Mouse (Mus musculus) urinary bladder, adult 18-20 months (tissue): ENCODE data around the gene Gm42906.

ENCODE experiments used
- DNase-seq, 2 experiments: peaks; one replicate each; pipeline ENCODE4 v3.0.0; 2022; ENCODE audit warnings: low spot score in 2 of 2, mixed read lengths in 2 of 2

The Gm42906 gene

GRCm38 (mm10) chr5:151233400-151234031, 194.4 kb downstream of the Gm42906 start, which contains the start of gene Stard13:
Gene Stard13, minus strand, starts transcription at chr5:151233836.
- DNase-seq, result peak; percentile 14 to 28

- DNase-seq, result no peak
Measured at GRCm38 (mm10) chr5:151232576-151233299, 195.2 kb downstream of the Gm42906 start.

GRCm38 (mm10) chr5:151231861-151232260, 196.1 kb downstream of the Gm42906 start:
- no peak for DNase-seq

- no peak for DNase-seq
Measured at GRCm38 (mm10) chr5:151231411-151231810, 196.6 kb downstream of the Gm42906 start.

- no peak for DNase-seq
Measured at GRCm38 (mm10) chr5:151230427-151230826, 197.5 kb downstream of the Gm42906 start.

- DNase-seq, result no peak
Measured at GRCm38 (mm10) chr5:151228367-151229005, 199.5 kb downstream of the Gm42906 start.

- DNase-seq, result no peak
Measured at GRCm38 (mm10) chr5:151223696-151224366, 204.1 kb downstream of the Gm42906 start.

GRCm38 (mm10) chr5:151222791-151223190, 205.2 kb downstream of the Gm42906 start:
- no peak for DNase-seq

- DNase-seq, result no peak
Measured at GRCm38 (mm10) chr5:151218689-151219115, 209.3 kb downstream of the Gm42906 start.

- no peak for DNase-seq
Measured at GRCm38 (mm10) chr5:151213097-151213496, 214.9 kb downstream of the Gm42906 start.

- DNase-seq, result no peak
Measured at GRCm38 (mm10) chr5:151210869-151211268, 217.1 kb downstream of the Gm42906 start.

GRCm38 (mm10) chr5:151210060-151210459, 217.9 kb downstream of the Gm42906 start:
- DNase-seq, result no peak

GRCm38 (mm10) chr5:151205017-151205416, 222.9 kb downstream of the Gm42906 start:
- no peak for DNase-seq

GRCm38 (mm10) chr5:151202925-151203324, 225.0 kb downstream of the Gm42906 start:
- no peak for DNase-seq

GRCm38 (mm10) chr5:151201220-151201619, 226.7 kb downstream of the Gm42906 start:
- no peak for DNase-seq

- DNase-seq, result no peak
Measured at GRCm38 (mm10) chr5:151199235-151199634, 228.7 kb downstream of the Gm42906 start.

- DNase-seq, result peak in 1 of 2 experiments; percentile 42
Measured at GRCm38 (mm10) chr5:151196603-151197272, 231.2 kb downstream of the Gm42906 start.

- no peak for DNase-seq
Measured at GRCm38 (mm10) chr5:151193885-151194520, 234.0 kb downstream of the Gm42906 start.

GRCm38 (mm10) chr5:151192266-151192665, 235.7 kb downstream of the Gm42906 start:
- DNase-seq, result no peak

- DNase-seq, result no peak
Measured at GRCm38 (mm10) chr5:151190764-151191163, 237.2 kb downstream of the Gm42906 start.

- peak; percentile 38 to 43 for DNase-seq
Measured at GRCm38 (mm10) chr5:151189789-151190378, 238.1 kb downstream of the Gm42906 start.
